Mouse (Mus musculus) liver, postnatal 0 days (tissue): ENCODE data around the gene D6Wsu163e.

Source experiments
- CTCF ChIP-seq: sonication (generic); IDR thresholded peaks from 2 replicates; pipeline ENCODE4 v1.5.1; 2016; ENCODE audit warnings: antibody characterized with exemption, low read depth
- EP300 ChIP-seq: IDR thresholded peaks from 2 replicates; pipeline ENCODE4 v1.6.1; 2016; ENCODE audit warnings: antibody characterized with exemption, low read depth, mild to moderate bottlenecking

GRCm38 (mm10) chr6:126938047-126938446 is 1.7 kb upstream of the D6Wsu163e start:
- TF ChIP-seq EP300 (no peak), CTCF (peak; percentile 44; the same call in 1 of the 2 replicates)
